Mouse (Mus musculus) ES-CJ7 (cell line): Measurements from ENCODE around the gene Aff1.

Source experiments
- DNase-seq: peaks from one replicate; pipeline ENCODE4 v3.0.0; 2011; ENCODE audit warnings: low read depth, low spot score

The Aff1 gene

DNA sequence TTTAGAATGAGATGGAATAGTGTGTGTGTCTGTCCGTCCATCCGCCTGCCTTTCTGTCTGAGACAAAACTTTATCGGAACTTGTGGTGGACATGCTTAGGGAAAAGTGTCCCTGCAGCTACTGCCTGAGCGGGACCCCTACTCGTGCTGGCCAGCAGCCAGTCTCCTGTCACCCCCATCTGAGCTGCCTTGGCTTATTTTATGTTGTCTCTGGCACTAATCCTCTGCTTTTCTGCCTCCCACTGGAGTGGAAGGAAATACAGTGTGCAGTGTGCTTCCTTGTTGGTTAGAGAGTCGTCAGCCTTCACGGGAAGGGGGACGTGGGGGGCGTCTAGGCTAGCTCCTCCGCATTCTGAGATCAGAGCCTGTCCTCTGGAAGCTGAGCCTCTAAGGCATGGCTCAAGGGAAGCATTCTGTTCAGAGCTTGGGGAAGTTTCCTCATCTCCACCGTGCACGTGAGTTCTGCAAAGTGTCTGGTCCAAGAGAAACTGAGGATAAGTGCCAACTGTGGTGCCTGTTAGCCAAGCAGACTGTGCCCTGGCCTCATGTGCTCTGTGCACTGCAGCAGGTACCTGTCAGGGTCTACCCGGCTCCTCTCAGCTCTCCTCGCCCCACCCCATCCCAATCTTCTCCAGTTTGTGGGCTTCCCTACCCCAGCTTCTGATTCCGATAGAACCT is 143.4 kb downstream of the Aff1 start:
- DNase-seq, result no peak

DNA sequence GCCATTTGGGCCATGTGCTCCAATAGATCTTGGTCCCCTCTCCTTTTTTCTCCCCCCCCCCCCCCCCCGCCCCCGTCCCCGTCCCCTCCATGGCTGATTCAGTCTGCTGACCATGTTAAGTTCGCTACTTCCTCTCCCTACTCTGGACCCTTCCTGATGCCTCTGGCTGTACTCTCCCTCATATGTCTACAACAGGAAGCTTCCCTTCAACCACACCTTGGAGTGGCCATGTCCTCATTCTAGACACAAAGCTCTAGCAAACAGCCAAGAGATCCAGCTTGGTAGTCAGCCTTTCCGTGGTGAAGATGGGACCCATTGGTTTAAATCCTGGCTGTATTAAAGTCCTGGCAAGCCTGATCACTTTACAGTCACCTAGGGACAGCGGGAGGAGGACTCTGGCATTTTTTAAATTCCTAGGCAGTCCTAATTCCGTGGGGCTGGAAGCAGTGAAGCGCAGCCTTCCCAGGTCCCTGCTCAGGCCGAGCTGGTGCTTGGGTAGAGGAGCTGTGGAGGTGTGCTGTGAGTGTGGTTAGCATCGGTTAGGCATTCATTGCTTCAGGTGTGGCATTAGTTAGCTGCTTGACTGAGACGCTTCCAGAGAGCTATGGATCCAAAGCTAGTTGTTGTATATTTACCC is 144.1 kb downstream of the Aff1 start:
- DNase-seq, result no peak

DNA sequence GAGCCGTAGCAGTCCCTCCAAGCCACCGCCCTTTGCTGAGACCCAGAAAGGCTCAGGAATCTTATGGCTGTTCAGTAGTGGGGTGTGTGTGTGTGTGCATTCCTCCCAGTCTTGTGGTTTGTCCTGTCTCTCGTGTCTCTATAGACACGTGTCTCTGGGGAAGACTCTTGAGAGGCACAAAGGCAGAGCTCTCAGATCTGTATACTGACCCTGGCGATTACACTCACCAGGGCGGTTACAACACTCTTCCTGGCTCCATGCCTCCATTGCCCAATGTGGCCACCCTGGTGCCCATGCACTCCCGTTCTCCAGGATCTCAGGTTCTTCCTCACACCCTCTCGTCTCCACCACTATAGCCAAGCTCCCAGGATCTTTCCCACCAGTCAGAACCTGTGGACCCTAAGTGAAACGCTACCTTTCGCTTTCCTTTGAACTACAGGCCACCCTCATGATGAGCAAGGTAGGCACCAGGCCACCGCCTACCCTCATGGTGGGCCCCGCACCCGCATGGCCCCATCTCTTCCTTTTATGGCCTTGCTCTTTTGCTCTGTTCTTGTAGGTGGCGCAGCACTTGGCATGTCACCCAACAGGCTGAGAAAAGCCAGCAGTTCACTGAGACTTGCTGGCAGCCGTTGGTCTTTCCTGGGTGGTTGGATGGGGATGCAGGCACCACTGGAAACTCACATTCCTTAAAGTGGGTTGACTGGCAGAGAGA is 146.5 kb downstream of the Aff1 start:
- no peak for DNase-seq

DNA sequence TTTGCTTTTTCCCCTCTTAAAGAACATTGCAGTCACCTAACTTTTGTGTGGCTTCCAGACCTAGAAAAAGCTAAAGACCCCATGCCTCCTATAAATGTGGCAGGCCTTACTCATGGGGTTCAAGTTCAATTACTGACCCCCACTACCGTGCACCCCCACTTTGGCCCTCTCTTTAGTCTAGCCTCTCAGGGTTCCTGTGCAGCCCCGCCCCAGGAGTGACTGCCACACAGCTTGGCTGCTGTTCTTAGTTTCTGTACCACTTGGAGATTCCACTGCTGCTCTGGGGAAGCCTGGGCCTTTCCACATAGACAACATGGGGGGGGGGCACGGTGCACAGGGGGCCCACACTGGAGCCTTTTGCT is 147.1 kb downstream of the Aff1 start:
- DNase-seq, result no peak

DNA sequence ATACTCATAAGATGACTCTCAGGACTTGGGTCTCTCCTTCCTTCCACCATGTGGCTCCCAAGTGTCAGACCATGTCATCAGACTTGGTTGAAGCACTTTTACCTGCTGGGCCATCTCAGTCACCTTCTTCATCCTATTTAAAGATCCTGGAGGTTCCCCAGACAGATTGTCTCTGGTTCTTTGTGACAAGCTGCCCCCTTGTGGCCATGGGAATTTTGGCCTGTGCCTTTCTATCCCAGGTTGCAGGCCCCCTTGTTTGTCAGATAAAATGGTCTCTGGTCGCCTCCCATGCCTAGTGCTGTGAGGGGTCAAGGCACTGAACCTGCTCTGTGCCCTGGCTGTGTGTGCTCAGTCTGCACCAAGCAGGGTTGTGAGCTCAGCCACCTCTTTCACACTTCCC is 151.8 kb downstream of the Aff1 start:
- DNase-seq, result peak; percentile 61

DNA sequence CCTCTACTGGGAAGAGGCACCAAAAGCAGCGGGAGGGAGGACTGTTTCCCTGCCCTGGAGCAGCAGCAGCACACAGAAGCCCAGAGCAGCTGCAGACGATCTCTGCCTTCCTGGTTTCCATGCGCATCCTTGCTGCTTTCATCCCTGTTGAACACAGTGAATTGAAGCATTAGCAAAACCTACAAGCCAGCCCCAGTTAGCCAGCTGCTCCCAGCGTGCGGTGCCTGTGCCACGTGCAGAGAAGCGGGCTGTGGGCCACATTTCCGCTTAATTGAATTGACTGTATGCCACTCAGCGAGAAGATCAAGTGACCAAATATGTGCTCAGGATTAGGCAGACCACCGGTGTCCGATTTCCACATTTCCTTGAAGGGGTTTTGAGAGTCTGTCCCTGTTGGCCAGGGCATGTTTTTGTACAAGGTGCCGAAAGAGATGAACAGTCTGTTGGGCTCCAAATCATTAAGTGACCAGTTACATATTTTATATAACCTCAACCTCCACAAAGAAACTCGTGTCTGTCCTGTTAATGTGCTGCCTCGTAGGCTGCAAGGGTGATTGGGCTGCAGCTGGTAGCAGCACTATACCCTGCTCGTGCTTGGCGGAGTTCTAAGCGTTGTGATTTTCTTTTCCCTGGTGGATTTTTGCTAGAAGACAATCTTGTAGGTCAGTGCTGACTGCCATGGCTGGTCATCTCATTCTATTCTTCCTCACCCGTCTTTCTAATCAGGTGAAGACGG is 153.4 kb downstream of the Aff1 start:
- DNase-seq, result no peak

DNA sequence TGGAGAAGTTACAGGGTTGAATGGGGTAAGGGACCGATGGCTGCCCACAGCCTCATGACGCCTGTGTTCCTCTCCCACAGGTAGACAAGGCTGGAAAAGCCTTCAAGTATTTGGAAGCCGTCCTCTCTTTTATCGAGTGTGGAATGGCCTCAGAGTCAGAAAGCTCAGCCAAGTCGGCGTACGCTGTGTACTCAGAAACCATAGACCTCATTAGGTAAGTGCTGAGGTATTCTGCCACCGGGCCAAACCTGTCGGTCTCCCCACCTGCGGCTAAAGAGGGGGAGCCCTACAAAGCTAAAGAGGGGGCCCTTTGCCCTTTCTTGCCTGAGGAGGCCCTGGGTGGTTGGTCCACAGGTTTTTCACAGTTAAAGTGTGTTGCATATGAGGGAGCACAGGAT is 154.0 kb downstream of the Aff1 start:
- no peak for DNase-seq

DNA sequence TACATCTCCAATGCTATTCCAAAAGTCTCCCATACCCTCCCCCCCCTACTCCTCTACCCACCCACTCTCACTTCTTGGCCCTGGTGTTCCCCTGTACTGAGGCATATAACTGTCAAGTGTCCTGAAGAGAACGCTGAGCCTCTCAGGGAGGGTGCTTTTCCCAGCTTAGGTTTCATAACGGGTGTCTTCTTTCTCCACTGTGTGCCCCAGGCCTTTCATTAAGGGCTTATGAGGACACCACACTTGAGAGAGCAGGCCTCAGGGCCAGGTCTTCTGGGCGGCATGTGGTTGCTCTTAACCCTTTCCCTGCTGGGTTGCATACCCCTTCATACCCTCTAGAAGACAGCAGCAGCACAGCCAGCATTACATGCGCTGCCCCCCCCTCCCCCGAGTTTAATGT is 154.4 kb downstream of the Aff1 start:
- no peak for DNase-seq

DNA sequence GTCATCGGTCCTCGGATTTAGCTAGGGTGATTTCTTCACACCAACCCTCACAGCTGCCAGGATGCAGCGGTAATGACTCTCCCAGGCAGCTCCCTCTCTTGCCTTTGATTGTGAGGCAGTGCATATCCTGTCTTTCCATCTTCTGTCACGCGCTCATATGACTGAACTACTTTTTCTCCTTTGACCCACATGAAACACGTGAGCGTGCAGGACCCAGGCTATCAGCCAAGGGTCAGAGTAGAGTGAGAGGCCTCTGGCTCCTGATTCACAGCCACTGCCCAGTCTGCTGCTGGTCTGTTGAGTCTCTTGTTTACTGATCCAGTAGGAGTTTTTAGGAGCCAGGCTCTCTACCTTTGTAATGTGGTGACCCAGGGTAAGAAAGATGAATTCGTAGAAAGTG is 156.4 kb downstream of the Aff1 start:
- DNase-seq, result no peak

DNA sequence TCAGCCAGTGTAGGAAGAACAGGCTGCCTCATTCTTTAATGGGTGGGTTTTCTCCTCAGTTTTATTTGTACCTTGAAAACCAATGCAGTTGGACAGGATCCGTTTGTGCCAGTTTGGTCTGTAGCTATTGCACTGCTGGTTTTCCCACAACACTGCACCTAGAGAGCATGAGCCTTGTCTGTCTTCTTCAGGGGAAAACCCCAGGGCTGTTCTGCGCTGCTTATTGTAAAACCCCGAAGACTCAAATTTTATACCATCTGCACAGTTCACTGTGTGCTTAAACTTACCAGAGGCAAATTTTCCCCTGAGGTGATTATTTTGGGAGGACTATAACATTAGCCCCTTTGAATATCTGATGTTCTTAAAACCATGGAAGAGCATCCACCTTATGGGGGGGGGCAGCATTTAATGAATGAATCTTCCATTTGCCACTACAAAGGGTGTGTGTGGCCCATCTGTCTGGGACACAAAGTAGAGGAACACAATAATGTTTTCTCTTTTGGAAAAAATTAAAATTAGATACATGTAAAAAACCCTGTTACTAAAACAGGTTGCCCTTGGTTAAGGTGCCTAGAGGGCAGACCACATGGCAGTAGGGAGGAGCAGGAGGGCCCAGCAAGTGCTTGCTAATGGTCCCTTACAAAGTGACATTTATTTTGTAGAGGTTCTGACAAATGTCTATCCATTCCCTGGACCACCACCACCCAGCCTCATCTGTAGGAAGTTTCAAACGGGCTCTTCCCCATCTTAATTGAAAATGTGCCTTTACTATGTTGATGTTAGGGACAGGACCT is 160.8 kb downstream of the Aff1 start:
- DNase-seq, result no peak

DNA sequence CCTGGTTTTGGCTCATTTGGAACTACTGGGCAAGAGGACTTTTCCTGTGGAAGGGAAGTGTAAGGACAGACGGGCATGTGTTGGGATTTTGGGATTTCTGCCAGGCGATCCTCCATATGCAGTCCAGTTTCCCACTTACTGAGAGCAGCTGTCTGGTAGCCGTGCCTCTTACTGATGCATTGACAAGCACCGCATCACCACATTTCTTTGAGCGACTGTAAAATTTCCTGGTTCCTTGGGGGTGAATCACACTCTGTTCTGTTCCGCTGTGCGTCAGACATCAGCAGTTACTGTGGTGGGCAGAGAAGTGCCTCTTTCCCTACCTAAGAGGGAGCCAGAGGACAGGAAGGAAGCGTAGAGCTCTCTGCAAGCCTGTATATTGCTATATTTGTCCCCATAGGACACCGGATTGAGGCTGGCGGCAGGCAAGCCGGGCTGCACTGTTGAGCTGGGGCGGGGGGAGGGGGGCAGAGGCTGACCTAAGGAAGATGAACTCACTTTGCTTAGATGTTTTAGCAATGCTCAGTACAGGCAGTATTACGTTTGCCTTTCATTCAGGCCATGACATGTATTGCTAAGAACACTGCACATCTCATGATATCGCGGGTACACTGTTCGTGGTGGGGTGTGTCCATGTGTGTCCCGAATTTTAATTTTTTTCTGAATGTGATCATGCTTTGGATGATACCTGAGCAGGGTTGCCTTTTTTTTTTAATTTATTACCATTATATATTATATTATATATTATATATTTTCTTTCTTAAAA is 162.1 kb downstream of the Aff1 start:
- no peak for DNase-seq

DNA sequence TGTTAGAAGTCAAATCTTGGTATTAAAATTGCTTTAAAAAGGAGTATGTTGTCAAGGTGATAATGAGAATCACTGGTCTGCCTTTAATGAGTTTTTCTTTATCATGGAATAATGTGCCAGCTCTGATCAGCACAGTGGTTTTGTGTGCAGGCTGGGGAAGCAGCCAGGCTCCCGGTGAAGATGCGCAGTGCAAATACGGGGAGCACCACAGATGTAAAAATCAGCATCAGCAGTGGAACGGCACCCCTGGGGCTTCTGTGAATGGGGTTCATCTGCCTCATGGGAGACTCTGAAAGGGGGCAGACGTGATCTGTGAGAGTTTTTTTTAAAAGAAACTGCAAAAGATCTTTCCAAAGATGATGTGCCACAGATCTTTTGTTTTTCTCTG is 162.6 kb downstream of the Aff1 start:
- no peak for DNase-seq

DNA sequence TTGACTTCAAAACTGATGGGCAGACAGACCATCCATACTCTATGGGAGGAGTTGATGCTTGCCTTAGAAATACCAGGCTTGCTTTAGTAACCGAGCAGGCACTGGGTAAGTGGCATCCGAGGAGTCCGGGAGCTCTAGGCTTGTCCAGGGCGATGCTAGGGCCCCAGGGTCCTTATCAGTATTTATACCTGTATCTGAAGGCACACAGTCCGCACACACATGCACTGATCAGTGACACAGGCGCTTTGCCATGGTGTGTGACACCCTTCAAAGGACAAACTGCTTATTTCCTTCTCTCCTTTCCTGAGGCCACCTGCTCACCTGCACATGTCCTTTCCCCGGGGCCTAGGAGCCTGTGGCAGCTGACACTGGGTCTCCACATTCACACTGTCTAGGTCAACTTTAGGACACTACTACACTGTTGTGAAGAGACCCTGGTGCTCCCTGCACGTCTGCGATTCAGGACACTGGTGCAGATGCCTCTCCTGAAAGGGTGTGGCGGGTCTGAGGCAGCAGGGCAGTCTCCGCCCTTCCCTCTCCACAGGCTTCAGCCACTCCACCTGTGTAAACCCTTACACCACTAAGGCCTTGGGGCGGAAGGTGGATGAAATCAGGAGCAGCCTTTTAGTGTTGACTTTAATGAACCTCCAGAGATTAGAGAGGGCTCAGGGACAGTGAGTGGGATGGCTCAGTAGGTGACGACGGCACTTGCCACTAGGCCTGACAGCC is 163.5 kb downstream of the Aff1 start:
- peak; percentile 31 for DNase-seq

DNA sequence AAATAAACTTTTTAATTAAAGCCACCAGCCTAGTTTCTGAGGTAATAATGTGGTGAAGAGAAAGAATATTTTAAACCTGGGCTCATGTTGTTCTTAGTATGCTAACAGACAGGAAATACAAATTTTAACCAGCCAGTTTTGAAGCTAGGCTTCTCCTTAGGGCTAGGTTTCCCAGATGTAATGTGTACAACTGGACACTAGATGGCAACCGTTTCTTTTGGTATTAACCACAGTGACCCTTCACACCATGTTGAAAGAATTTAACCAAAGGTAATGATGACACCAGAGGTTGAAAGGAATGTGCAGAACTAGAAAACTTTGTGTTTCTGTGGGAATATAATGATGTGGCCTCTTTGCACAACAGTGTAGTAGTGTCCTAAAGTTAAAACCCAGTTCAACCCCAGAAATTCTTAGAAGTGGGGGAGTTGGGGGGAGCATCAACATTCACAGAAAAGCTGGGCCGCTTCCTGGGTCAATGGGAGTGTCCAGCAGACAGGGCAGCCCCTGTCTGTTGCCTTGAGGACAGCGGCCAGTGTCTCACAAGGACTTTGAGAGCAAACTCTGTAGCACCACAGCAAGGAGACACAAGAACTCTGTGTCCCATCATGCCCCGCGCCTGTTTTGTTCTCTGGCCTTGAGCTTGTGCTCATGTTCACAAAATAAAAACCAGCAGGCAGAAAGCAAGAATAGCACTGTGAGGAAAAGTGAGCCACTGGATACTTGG is 164.3 kb downstream of the Aff1 start:
- DNase-seq, result peak; percentile 72

DNA sequence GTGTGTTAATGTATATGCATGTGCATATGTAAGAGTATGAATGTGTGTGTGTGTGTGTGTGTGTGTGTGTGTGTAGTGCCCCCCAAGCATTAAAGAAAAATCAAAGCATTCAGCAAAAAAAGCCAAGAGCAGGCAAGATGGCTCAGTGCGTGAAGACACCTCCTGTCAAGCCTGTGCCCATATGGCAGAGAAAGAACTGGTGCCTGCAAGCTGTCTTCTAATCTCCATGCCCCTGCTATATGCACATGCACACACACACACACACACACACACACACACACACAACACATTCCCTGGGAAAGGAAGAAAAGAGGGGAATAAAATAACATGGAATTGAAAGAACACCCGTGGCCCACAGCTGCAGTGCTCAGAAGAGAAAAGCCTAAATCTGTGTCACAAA is 165.0 kb downstream of the Aff1 start:
- no peak for DNase-seq

DNA sequence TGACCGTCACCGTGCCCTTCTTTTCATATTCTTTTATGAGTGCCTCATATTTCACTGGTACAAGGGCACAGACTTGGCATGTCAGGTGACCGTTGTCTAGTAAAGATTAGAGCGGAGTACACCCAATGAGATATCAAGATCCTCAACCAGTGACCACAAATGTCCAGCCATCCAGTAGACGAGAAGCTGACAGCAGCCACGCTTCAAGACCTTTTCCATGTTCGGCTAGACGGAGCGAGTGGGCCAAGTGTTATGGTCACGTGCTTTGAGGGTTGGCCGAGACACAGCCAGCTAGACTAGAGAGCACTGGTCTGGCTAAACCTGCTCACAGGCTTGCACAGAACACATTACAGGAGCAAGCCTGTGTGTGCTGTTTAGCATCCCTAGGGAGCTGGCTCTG is 168.4 kb downstream of the Aff1 start:
- no peak for DNase-seq

DNA sequence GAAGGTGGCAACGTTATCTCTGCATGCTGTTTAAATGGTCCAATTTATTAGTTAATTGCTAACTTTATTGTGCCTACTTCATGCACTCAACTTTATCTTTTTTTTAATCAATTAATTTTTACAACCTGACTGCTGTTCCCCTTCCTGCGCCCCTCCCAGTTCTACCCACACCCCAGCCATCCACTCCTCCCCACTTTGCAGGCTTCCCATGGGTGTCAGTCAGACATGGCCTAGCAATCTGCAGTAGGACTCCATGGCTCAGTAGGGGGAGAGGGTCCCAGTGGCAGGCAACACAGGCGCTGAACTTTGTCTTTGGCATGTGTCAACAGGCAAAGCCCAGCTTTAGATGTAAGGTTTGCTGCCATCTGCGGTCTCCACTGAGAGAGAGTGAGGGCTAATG is 171.6 kb downstream of the Aff1 start:
- no peak for DNase-seq

DNA sequence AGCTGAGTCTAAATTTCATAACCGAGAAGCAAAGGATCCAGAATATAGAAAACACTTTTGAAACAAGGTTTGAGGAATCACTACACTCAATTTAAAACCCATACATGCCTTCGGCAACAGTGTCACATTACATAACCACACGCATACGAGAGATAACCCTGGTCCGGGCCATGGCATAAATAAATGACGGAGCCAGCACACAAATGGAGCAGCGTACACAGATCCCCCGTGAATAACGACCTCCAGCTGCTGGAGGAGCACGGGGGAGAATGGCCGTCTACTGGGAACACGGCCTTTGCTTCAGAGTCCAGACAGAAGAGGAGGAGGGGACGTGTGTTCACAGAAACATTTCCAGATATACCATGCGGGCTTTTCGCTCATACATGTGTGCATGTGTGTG is 197.6 kb downstream of the Aff1 start:
- no peak for DNase-seq

DNA sequence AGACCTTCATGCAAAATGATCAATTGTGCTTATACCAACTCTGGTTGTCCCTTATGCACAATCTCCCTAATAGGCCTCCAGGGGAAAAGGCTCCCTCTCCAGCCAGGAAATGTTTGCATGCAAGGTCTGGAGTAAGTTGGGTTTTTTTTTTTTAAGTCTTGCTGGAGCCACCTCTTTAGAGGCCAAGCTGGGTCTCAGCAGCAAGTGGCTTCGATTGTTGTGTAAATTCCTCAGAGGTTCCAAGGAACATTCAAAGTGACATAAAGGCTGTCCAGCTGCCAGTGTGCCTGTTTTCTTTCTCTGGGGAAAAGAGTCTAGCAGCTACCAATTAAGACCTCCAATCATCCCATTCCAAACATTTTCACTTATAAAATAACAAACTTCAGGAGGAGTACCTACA is 206.1 kb downstream of the Aff1 start:
- DNase-seq, result peak; percentile 52
